Mouse (Mus musculus): ENCODE measurements around the gene Vegfa.

DNA sequence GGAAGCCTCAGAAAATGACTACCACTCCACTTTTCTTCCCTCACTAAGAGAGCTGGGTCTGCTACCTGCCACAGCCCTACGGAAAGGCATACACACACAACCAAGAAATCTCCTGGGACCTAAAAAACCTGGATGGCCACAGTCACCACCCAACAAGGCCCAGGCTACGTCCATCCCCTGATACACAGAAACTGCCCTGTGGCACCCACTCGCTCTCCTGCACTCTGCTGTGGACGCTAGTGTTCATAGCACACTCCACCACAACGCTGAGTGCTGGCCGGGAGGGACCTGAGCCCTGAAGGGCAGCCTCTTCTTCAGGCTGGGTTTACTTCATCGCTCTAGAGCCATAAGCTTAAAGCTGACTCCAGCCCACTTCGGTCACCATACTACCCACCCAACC lies 8.6 kb downstream of the Vegfa start:
- no peak for TF ChIP-seq POLR2A (IDR thresholded peaks at IDR 0.05; ENCODE audit: extremely low read depth, insufficient read depth, low read length)
- TF ChIP-seq CTCF (IDR thresholded peaks at IDR 0.05; ENCODE audit: low read depth, low read length): no peak

Data from liver, adult 2 months (tissue).